Mouse (Mus musculus): Measurements from ENCODE around the gene Hat1. TPM values are rescaled to one million over a fixed set of nuclear protein-coding genes. Genes with fewer than 3 reads are reported as not detected.

The Hat1 gene
- polyA plus RNA-seq, 2 experiments from 2014 or later: 66.8 to 77.4 TPM

DNA sequence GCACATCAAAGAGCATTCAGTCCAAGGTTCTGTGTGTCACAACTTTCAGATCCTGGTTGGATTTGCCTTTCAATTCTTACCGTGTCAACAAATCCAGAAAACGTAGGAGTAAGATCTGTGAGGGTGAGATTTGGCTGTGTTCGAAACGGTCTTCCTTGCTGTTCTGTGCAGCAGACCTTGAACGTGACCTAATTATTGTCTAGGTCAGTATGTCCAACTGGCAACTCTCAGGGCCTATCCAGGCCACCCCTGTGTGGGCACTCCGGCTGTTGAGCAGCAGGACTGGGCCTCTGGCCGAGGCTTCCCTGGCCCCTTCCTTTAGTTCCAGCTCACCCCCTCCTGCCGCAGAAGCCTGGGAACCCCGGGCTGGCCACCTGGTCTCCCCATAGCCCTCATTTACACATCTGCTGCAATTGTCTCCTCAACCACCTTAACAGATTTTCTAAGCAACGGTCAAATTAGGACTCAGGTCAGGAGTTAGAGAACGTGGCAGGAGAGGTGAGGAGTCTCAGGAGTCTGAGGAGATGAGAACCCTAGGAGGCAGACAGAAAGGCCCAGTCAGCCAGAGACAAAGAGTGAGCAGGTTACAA lies 78.2 kb downstream of the Hat1 start:
- no peak for ATAC-seq

DNA sequence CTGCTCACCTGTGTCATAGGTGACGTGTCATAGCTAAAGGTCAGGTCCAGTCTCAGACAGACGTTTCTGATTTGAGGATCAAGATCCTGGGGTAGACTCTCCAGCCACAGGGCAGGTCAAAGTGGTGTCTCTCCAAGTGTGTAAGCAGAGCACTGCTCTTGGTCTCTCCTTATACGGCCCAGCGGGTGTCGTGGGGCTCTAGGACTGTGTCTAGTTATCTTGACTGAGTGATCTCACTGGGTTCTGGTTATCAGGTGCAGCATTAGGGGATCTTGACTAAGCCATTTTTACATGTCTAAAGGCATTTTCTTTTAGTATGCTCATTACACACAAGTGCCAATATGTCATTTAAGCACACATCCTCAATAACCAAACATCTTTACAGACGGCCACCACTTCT lies 82.3 kb downstream of the Hat1 start:
- no peak for ATAC-seq

- no peak for ATAC-seq
Observed at GRCm38 (mm10) chr2:71473830-71474229, 85.1 kb downstream of the Hat1 start.

- no peak for ATAC-seq
Observed at GRCm38 (mm10) chr2:71474345-71474744, 85.6 kb downstream of the Hat1 start.

GRCm38 (mm10) chr2:71475311-71475710 lies 86.6 kb downstream of the Hat1 start:
- no peak for ATAC-seq

DNA sequence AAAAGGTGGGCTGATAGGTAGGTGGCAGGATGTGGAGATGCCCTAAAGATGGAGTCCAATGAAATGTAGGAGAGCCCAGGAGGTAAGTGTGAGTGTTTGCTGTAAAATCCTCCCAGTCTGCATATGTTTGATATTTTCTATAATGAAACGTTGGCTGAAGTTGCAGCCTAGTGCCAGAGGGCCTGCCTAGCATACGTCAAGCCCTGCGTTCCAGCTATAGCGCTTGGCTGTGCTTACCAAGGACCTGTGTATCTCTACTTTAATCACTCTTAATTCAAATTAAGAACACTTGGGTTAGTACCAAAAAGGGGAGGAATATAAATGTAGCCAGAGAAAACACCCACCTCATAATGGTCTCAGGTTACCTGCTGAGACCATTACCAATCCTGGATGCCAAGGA lies 87.0 kb downstream of the Hat1 start:
- ATAC-seq: no peak

DNA sequence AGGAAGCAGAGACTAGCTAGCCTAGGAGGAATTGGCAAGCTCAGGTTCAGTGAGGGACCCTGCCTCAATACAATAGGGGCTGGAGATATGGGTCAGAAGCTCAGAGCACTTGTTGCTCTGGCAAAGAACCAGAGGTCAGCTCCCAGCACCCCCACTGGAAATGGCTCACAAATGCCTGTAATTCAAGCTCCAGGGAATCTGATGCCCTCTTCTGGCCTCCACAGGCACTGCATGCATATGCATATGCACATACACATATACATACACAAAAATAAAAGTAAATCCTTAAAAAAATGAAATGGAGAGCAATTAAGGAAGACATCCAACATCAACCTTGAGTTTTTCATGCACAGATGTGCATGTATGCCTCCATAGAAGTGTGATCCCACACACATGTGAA lies 89.0 kb downstream of the Hat1 start:
- ATAC-seq: no peak

GRCm38 (mm10) chr2:71479917-71480316 lies 91.2 kb downstream of the Hat1 start:
- ATAC-seq: no peak

GRCm38 (mm10) chr2:71481825-71482224 lies 93.1 kb downstream of the Hat1 start:
- ATAC-seq: no peak

DNA sequence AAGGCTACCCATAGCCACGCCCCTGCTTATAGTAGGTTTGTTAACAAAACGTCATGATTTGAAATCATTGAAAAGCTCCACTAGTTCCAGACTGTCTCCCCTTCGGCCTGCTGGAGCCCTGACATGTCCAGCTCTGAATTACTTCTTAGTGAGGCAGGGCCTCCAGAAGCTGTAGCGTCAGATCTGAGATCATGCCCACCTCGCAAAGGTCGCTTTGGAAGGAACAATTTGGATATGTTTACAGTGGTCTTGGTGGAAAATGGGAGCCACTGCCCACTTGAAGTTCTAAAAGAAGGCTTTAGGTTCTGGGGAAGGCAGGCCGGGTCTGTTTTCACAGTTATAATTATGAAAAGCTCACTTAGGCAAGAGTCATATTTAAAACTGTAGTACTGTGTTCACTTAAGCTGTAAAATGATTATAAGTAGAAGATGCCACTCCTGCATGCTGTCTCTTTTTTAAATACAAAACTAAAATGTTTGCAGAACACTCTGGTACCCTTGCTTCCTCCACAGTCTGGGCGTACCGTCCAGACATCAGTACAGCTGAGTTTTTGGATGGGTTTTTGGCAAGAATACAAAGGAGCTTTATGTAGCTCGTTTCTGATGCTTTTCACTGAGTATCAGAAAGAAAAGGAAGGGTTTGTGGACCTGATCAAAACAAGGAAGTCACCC lies 94.4 kb downstream of the Hat1 start:
- ATAC-seq: no peak

DNA sequence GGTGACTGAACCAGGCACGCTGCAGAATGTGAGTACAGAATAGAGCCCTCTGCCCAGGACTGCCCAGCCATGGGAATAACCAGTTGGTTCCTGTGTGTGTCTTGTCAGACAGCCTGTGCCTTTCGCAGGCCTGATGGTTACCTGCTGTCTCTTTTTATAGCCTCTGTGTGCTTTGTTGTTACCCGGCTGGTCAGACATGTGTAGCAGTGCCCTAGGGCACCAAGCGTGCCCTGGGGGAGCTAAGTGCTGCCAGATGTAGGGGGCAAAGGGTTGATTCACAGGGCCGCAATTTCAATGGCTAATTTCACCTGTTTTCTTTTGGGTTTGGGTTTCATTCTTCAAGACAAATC lies 94.9 kb downstream of the Hat1 start:
- ATAC-seq: no peak

Other genes starting within 250 kb of the Hat1 start
- 10 to 100 TPM; 85.6 to 89.5 TPM for gene Dync1i2, start 177.3 kb upstream of the Hat1 start, polyA plus RNA-seq (2017; shearing (Covaris generic))
- 10 to 100 TPM; 56.8 to 60.5 TPM for gene Slc25a12, start 21.2 kb upstream of the Hat1 start, polyA plus RNA-seq (2017; shearing (Covaris generic))
- gene Metap1d, start 64.3 kb downstream of the Hat1 start, polyA plus RNA-seq (2017; shearing (Covaris generic)): 10 to 100 TPM; 16.0 to 19.0 TPM
- not detected for gene Dlx1, start 139.2 kb downstream of the Hat1 start, polyA plus RNA-seq (2017; shearing (Covaris generic))
- not detected for gene Dlx2, start 157.8 kb downstream of the Hat1 start, polyA plus RNA-seq (2017; shearing (Covaris generic))

Measured in activated CD4-positive, CD25-positive, alpha-beta regulatory T cell, adult 4 months (primary cell).